Mouse (Mus musculus): ENCODE data around the gene Cst12. TPM values are rescaled to one million over a fixed set of nuclear protein-coding genes. Genes with fewer than 3 reads are reported as not detected.

Cst12 gene
- total and polyA plus RNA-seq, 3 experiments = not detected

GRCm38 (mm10) chr2:148819909-148820308, 30.7 kb downstream of the Cst12 start, which contains the start of gene Cst13:
Gene Cst13, plus strand, starts transcription at chr2:148820081.
- Histone ChIP-seq H3K27ac (ENCODE audit: control insufficient read depth, low read depth, low read length) (no peak within 1 kb of the TSS), H3K27me3 (ENCODE audit: control insufficient read depth in 1 of 2, insufficient read depth in 2 of 2, low read length in 2 of 2) (no peaks in the 10 kb centered on the region), H3K36me3 (ENCODE audit: control insufficient read depth in 1 of 2, insufficient read depth in 2 of 2, low read length in 2 of 2) (no peaks in the 10 kb centered on the region), H3K9me3 (replicated peaks; ENCODE audit: insufficient read depth, low read length) (no peaks in the 10 kb centered on the region), H3K4me1 (ENCODE audit: control insufficient read depth in 1 of 2, insufficient read depth in 2 of 2, low read length in 2 of 2) (no peaks in the 10 kb centered on the region), H3K79me2 (ENCODE audit: control insufficient read depth, insufficient read depth, low read length, poor library complexity) (no peaks in the 10 kb centered on the region), H3K4me3 (ENCODE audit: control insufficient read depth in 1 of 2, insufficient read depth in 1 of 2, low read depth in 2 of 2, low read length in 2 of 2) (no peak within 1 kb of the TSS), H3K9ac (ENCODE audit: control insufficient read depth, low read depth, low read length, poor library complexity, severe bottlenecking) (no peak within 1 kb of the TSS)
- no peak for TF ChIP-seq HCFC1 (IDR thresholded peaks at IDR 0.05; ENCODE audit: low read depth, low read length)
- no peak for TF ChIP-seq RCOR1 (IDR thresholded peaks at IDR 0.05; ENCODE audit: low read depth, low read length)
- DNase-seq (ENCODE audit: low read depth, low spot score) = no peak

GRCm38 (mm10) chr2:148825986-148826385, 36.8 kb downstream of the Cst12 start:
- Histone ChIP-seq H3K4me1 (ENCODE audit: control insufficient read depth in 1 of 2, insufficient read depth in 2 of 2, low read length in 2 of 2) (no peaks in the 10 kb centered on the region), H3K27ac (ENCODE audit: control insufficient read depth, low read depth, low read length) (no peak overlapping the region), H3K27me3 (ENCODE audit: control insufficient read depth in 1 of 2, insufficient read depth in 2 of 2, low read length in 2 of 2) (no peaks in the 10 kb centered on the region), H3K9me3 (replicated peaks; ENCODE audit: insufficient read depth, low read length) (no peaks in the 10 kb centered on the region), H3K36me3 (ENCODE audit: control insufficient read depth in 1 of 2, insufficient read depth in 2 of 2, low read length in 2 of 2) (no peaks in the 10 kb centered on the region), H3K4me3 (ENCODE audit: control insufficient read depth in 1 of 2, insufficient read depth in 1 of 2, low read depth in 2 of 2, low read length in 2 of 2) (no peak overlapping the region), H3K79me2 (ENCODE audit: control insufficient read depth, insufficient read depth, low read length, poor library complexity) (no peaks in the 10 kb centered on the region), H3K9ac (ENCODE audit: control insufficient read depth, low read depth, low read length, poor library complexity, severe bottlenecking) (no peak overlapping the region)
- TF ChIP-seq ZMIZ1 (IDR thresholded peaks at IDR 0.05; ENCODE audit: low read depth, low read length) = no peak
- no peak for TF ChIP-seq CHD1 (IDR thresholded peaks at IDR 0.05; ENCODE audit: low read depth, low read length)
- TF ChIP-seq E2F4 (IDR thresholded peaks at IDR 0.05; ENCODE audit: borderline replicate concordance, low read depth, low read length) = no peak
- TF ChIP-seq USF2 (IDR thresholded peaks at IDR 0.05; ENCODE audit: borderline replicate concordance in 1 of 2, insufficient read depth in 1 of 2, low read depth in 1 of 2, low read length in 2 of 2) = no peak
- no peak for TF ChIP-seq ELF1 (IDR thresholded peaks at IDR 0.05; ENCODE audit: low read depth, low read length)
- TF ChIP-seq POLR2A (IDR thresholded peaks at IDR 0.05; ENCODE audit: control insufficient read depth in 1 of 2, insufficient read depth in 1 of 2, low read depth in 1 of 2, low read length in 2 of 2, poor library complexity in 1 of 2) = no peak
- TF ChIP-seq ZNF384 (IDR thresholded peaks at IDR 0.05; ENCODE audit: low read depth, low read length) = no peak
- no peak for TF ChIP-seq RCOR1 (IDR thresholded peaks at IDR 0.05; ENCODE audit: low read depth, low read length)
- TF ChIP-seq RAD21 (IDR thresholded peaks at IDR 0.05; ENCODE audit: low read depth, low read length) = no peak
- TF ChIP-seq SMC3 (IDR thresholded peaks at IDR 0.05; ENCODE audit: low read depth, low read length) = no peak
- no peak for TF ChIP-seq TBP (IDR thresholded peaks at IDR 0.05; ENCODE audit: low read depth, low read length)
- no peak for TF ChIP-seq JUND (IDR thresholded peaks at IDR 0.05; ENCODE audit: low read depth, low read length)
- TF ChIP-seq KAT2A (conservative IDR thresholded peaks at IDR 0.05; ENCODE audit: low read depth, low read length) = no peak
- no peak for TF ChIP-seq NELFE (IDR thresholded peaks at IDR 0.05; ENCODE audit: low read depth, low read length)
- TF ChIP-seq MYB (IDR thresholded peaks at IDR 0.05; ENCODE audit: low read depth, low read length) = no peak
- TF ChIP-seq HCFC1 (IDR thresholded peaks at IDR 0.05; ENCODE audit: low read depth, low read length) = no peak
- no peak for TF ChIP-seq NRF1 (IDR thresholded peaks at IDR 0.05; ENCODE audit: insufficient read depth, low read depth, low read length, poor library complexity, severe bottlenecking)
- TF ChIP-seq UBTF (IDR thresholded peaks at IDR 0.05; ENCODE audit: borderline replicate concordance, insufficient read depth, low read depth, low read length) = no peak
- DNase-seq (ENCODE audit: low read depth, low spot score) = no peak

All from MEL (cell line).